Mouse (Mus musculus) gastrocnemius, adult 2 months (tissue): ENCODE data around the gene Ptpn13. TPM values are rescaled to one million over a fixed set of nuclear protein-coding genes. Genes with fewer than 3 reads are reported as not detected.

Experiments used
- DNase-seq: peaks from one replicate; pipeline ENCODE4 v3.0.0; 2022
- H3K27ac ChIP-seq: fragments of 200-600 bp; 2 replicates; pipeline ENCODE4 v1.8.1; 2022; ENCODE audit warnings: mild to moderate bottlenecking
- H3K4me3 ChIP-seq: fragments of 200-600 bp; 2 replicates; pipeline ENCODE4 v1.8.1; 2022; ENCODE audit warnings: mild to moderate bottlenecking, moderate library complexity
- CTCF ChIP-seq: fragments of 200-600 bp; IDR thresholded peaks from 2 replicates; pipeline ENCODE4 v1.8.1; 2022; ENCODE audit warnings: antibody characterized with exemption, mild to moderate bottlenecking, moderate library complexity
- intact Hi-C: fragments of 180-260 bp; cut with DNase I; formaldehyde crosslinking; loops from one replicate; pipeline ENCODE4 v1.15.1; 2025
- total RNA-seq, 2 experiments: library from RNA; stranded (reverse); gene quantifications; 2 replicates each; pipeline ENCODE4 v1.2.3; 2021

Gene Ptpn13
- total RNA-seq, 2 experiments from 2014 or later, result 1.9 to 2.9 TPM

- intact Hi-C loops, result no loop called here
- TF ChIP-seq CTCF, result no peak
- Histone ChIP-seq H3K27ac (no peak overlapping the region), H3K4me3 (no peak overlapping the region)
- DNase-seq, result no peak
Observed at GRCm38 (mm10) chr5:103450663-103451062, 25.7 kb downstream of the Ptpn13 start.

- intact Hi-C loops, result no loop called here
- DNase-seq, result no peak
- Histone ChIP-seq H3K4me3 (no peak overlapping the region), H3K27ac (no peak overlapping the region)
- no peak; the same call in 1 of the 2 replicates for TF ChIP-seq CTCF
Observed at GRCm38 (mm10) chr5:103453361-103454140, 28.6 kb downstream of the Ptpn13 start.

GRCm38 (mm10) chr5:103456794-103457193 is 31.8 kb downstream of the Ptpn13 start:
- no peak overlapping the region for H3K27ac ChIP-seq
- TF ChIP-seq CTCF, result no peak; the same call in 1 of the 2 replicates
- DNase-seq, result no peak
- intact Hi-C loops, result no loop called here
- no peak overlapping the region for H3K4me3 ChIP-seq

GRCm38 (mm10) chr5:103458411-103458810 is 33.4 kb downstream of the Ptpn13 start:
- Histone ChIP-seq H3K27ac (no peak overlapping the region), H3K4me3 (no peak overlapping the region)
- no peak for DNase-seq
- intact Hi-C loops, result no loop called here
- no peak for TF ChIP-seq CTCF

- Histone ChIP-seq H3K4me3 (no peak overlapping the region), H3K27ac (no peak overlapping the region)
- no peak for DNase-seq
- intact Hi-C loops, result no loop called here
- no peak for TF ChIP-seq CTCF
Observed at GRCm38 (mm10) chr5:103458959-103459675, 34.1 kb downstream of the Ptpn13 start.

GRCm38 (mm10) chr5:103460903-103461302 is 35.9 kb downstream of the Ptpn13 start:
- Histone ChIP-seq H3K27ac (no peak overlapping the region), H3K4me3 (no peak overlapping the region)
- DNase-seq, result no peak
- intact Hi-C loops, result no loop called here
- TF ChIP-seq CTCF, result no peak

GRCm38 (mm10) chr5:103463661-103464219 is 38.7 kb downstream of the Ptpn13 start:
- Histone ChIP-seq H3K27ac (no peak overlapping the region), H3K4me3 (no peak overlapping the region)
- no peak for DNase-seq
- intact Hi-C loops, result no loop called here
- no peak for TF ChIP-seq CTCF

- DNase-seq, result no peak
- Histone ChIP-seq H3K4me3 (no peak overlapping the region), H3K27ac (no peak overlapping the region)
- no peak for TF ChIP-seq CTCF
- intact Hi-C loops, result no loop called here
Observed at GRCm38 (mm10) chr5:103464329-103464728, 39.3 kb downstream of the Ptpn13 start.

GRCm38 (mm10) chr5:103464771-103465170 is 39.8 kb downstream of the Ptpn13 start:
- H3K27ac ChIP-seq, result no peak overlapping the region
- DNase-seq, result no peak
- H3K4me3 ChIP-seq, result no peak overlapping the region
- intact Hi-C loops, result no loop called here
- TF ChIP-seq CTCF, result no peak

GRCm38 (mm10) chr5:103472670-103473069 is 47.7 kb downstream of the Ptpn13 start:
- no peak overlapping the region for H3K4me3 ChIP-seq
- no peak for DNase-seq
- TF ChIP-seq CTCF, result no peak
- intact Hi-C loops, result no loop called here
- no peak overlapping the region for H3K27ac ChIP-seq

- Histone ChIP-seq H3K4me3 (no peak overlapping the region), H3K27ac (no peak overlapping the region)
- intact Hi-C loops, result no loop called here
- TF ChIP-seq CTCF, result no peak
- no peak for DNase-seq
Observed at GRCm38 (mm10) chr5:103473467-103474096, 48.6 kb downstream of the Ptpn13 start.

GRCm38 (mm10) chr5:103474259-103474658 is 49.3 kb downstream of the Ptpn13 start:
- intact Hi-C loops, result no loop called here
- Histone ChIP-seq H3K27ac (no peak overlapping the region), H3K4me3 (no peak overlapping the region)
- DNase-seq, result no peak
- no peak for TF ChIP-seq CTCF

GRCm38 (mm10) chr5:103475503-103475902 is 50.5 kb downstream of the Ptpn13 start:
- H3K27ac ChIP-seq, result no peak overlapping the region
- DNase-seq, result no peak
- intact Hi-C loops, result no loop called here
- no peak for TF ChIP-seq CTCF
- no peak overlapping the region for H3K4me3 ChIP-seq
